Mouse (Mus musculus) testis, postnatal 14 days (tissue): ENCODE results near the gene Sult3a1.
"Not testable (repeated sequence)": the region's sequence is repeated elsewhere in the genome, so short reads cannot be mapped to it uniquely, and the experiment has no call there.

ENCODE experiments used
- DNase-seq: peaks from one replicate; pipeline ENCODE4 v3.0.0; 2021; ENCODE audit warnings: low spot score

The Sult3a1 gene

GRCm38 (mm10) chr10:33857421-33857820, at the start of gene Sult3a1:
TSS of gene Sult3a1 (plus strand) at chr10:33857721.
- DNase-seq: no peak

GRCm38 (mm10) chr10:33811807-33812206, 45.7 kb upstream of the Sult3a1 start:
- no peak for DNase-seq

- DNase-seq: no peak
Observed at GRCm38 (mm10) chr10:33814266-33814665, 43.3 kb upstream of the Sult3a1 start.

GRCm38 (mm10) chr10:33816923-33817322, 40.6 kb upstream of the Sult3a1 start:
- no peak for DNase-seq

- DNase-seq: no peak
Observed at GRCm38 (mm10) chr10:33820892-33821291, 36.6 kb upstream of the Sult3a1 start.

GRCm38 (mm10) chr10:33865994-33866393, 8.5 kb downstream of the Sult3a1 start:
- DNase-seq: no peak

GRCm38 (mm10) chr10:33870441-33870840, 12.9 kb downstream of the Sult3a1 start:
- DNase-seq: no peak

- no peak for DNase-seq
Observed at GRCm38 (mm10) chr10:33872672-33873398, 15.3 kb downstream of the Sult3a1 start.

- DNase-seq: not testable (repeated sequence)
Observed at GRCm38 (mm10) chr10:33882411-33882810, 24.9 kb downstream of the Sult3a1 start.

- not testable (repeated sequence) for DNase-seq
Observed at GRCm38 (mm10) chr10:33901520-33901919, 44.0 kb downstream of the Sult3a1 start.

GRCm38 (mm10) chr10:33904530-33905481, 47.3 kb downstream of the Sult3a1 start, which contains the start of gene Rsph4a:
TSS of gene Rsph4a (plus strand) at chr10:33905111.
- DNase-seq: peak; percentile 35

GRCm38 (mm10) chr10:33905489-33905888, 48.0 kb downstream of the Sult3a1 start:
- no peak for DNase-seq
